11 mouse cellular contexts compared by ENCODE assay signal in genomic region chr12:80833541-80833940, GRCm38 (mm10). TPM values are rescaled to one million over a fixed set of nuclear protein-coding genes. Genes with fewer than 3 reads are reported as not detected.
DNase-seq lines count a peak whose midpoint lies in the region; ATAC-seq lines count a peak whose summit lies in the region.
"Had no signal": no experiment of that assay in that cellular context is flagged by ENCODE, and none has a peak within 500 bp of the region (broad histone marks: within the 10 kb centered on the region; RNA-seq: fewer than 3 reads in every experiment).

No protein-coding gene starts in this region.

- 20% methylated on average over 2 of the region's 2 CpGs for WGBS in heart, embryonic 15.5 days
- WGBS in forebrain, embryonic 16.5 days, result 54% methylated on average over 2 of the region's 2 CpGs

- peaks cover 43% of the 10 kb centered on the region for H3K4me1 ChIP-seq in heart, embryonic 15.5 days (replicated peaks)
- H3K4me1 ChIP-seq in forebrain, embryonic 16.5 days (replicated peaks; ENCODE audit: control insufficient read depth, insufficient read depth, low read length), result 0 out of 2 replicates have a peak, but pooled peaks cover 3% of the 10 kb centered on the region

- no peaks in the 10 kb centered on the region for H3K9me3 ChIP-seq in heart, embryonic 15.5 days (replicated peaks)
- no peaks in the 10 kb centered on the region for H3K9me3 ChIP-seq in forebrain, embryonic 16.5 days (ENCODE audit: control insufficient read depth, low read length)
- H3K9me3 ChIP-seq: forebrain, embryonic 15.5 days; neural tube, embryonic 15.5 days had no signal

- ATAC-seq in heart, embryonic 15.5 days (replicated peaks; ENCODE audit: insufficient number of reproducible peaks, insufficient read depth, low FRiP score, low read depth), result no peak
- ATAC-seq in monocyte, adult 5-6 weeks (replicated peaks; ENCODE audit: insufficient number of reproducible peaks, low FRiP score, low TSS enrichment, poor library complexity, severe bottlenecking), result peak; percentile 68
- ATAC-seq in forebrain, embryonic 16.5 days, result no peak
- ATAC-seq: forebrain, embryonic 15.5 days; hindbrain, embryonic 16.5 days had no signal

- H3K27me3 ChIP-seq in heart, embryonic 15.5 days, result no peaks in the 10 kb centered on the region
- H3K27me3 ChIP-seq in forebrain, embryonic 16.5 days (replicated peaks; ENCODE audit: control insufficient read depth, insufficient read depth, low read length), result no peaks in the 10 kb centered on the region
- H3K27me3 ChIP-seq: forebrain, embryonic 15.5 days; neural tube, embryonic 15.5 days had no signal

- DNase-seq in layer of hippocampus, adult 9-11 months, result peak; percentile 62
- no peak for DNase-seq in layer of hippocampus, adult 9-10 months (ENCODE audit: low spot score)
- peak; percentile 57 for DNase-seq in T-cell, adult 2 months (ENCODE audit: low spot score)
- DNase-seq in retina, postnatal 1 day, result no peak
- DNase-seq in right cerebral cortex, adult 18-20 months, result no peak

- H3K27ac ChIP-seq in heart, embryonic 15.5 days, result peak overlapping the region; percentile 43
- no peak overlapping the region for H3K27ac ChIP-seq in forebrain, embryonic 16.5 days (ENCODE audit: low read length)
- H3K27ac ChIP-seq: forebrain, embryonic 15.5 days; neural tube, embryonic 15.5 days had no signal

- H3K9ac ChIP-seq in heart, embryonic 15.5 days, result no peak overlapping the region
- no peak overlapping the region for H3K9ac ChIP-seq in forebrain, embryonic 16.5 days (replicated peaks; ENCODE audit: low read depth, low read length)
- H3K9ac ChIP-seq: forebrain, embryonic 15.5 days; neural tube, embryonic 15.5 days had no signal

- no peak overlapping the region for H3K4me2 ChIP-seq in heart, embryonic 15.5 days
- no peak overlapping the region for H3K4me2 ChIP-seq in forebrain, embryonic 16.5 days (ENCODE audit: low read length)
- H3K4me2 ChIP-seq: forebrain, embryonic 15.5 days; neural tube, embryonic 15.5 days had no signal

- H3K36me3 ChIP-seq in heart, embryonic 15.5 days, result no peaks in the 10 kb centered on the region
- no peaks in the 10 kb centered on the region for H3K36me3 ChIP-seq in forebrain, embryonic 16.5 days (ENCODE audit: control insufficient read depth, insufficient read depth)
- H3K36me3 ChIP-seq: forebrain, embryonic 15.5 days; neural tube, embryonic 15.5 days had no signal

- no peak overlapping the region for H3K4me3 ChIP-seq in heart, embryonic 15.5 days
- no peak overlapping the region for H3K4me3 ChIP-seq in forebrain, embryonic 16.5 days (replicated peaks; ENCODE audit: low read length)
- H3K4me3 ChIP-seq: forebrain, embryonic 15.5 days; neural tube, embryonic 15.5 days had no signal

RNA-seq across cellular contexts. Expression of gene Susd6, which starts 43.2 kb away (rescaled TPM):
- polyA plus RNA-seq in heart, embryonic 15.5 days (2015; fragmentation: Nextera tagmentation; extraction: Ambion mirVana), result 16.4 and 19.6 TPM in 2 replicates
- 49.0 to 81.1 TPM (median 52.5 TPM) in 3 replicates for total RNA-seq in monocyte, adult 5-6 weeks (2017)
- polyA plus RNA-seq in forebrain, embryonic 16.5 days (2015; fragmentation: Nextera tagmentation; extraction: Ambion mirVana), result 14.3 and 14.4 TPM in 2 replicates

Comparison
In these comparisons a context has a peak if more than half of its experiments do, and no peak if none do; other contexts are left out.
1. DNase-seq: peak in layer of hippocampus, adult 9-11 months (single experiment) and T-cell, adult 2 months (single experiment); none in layer of hippocampus, adult 9-10 months (single experiment), retina, postnatal 1 day (single experiment) and right cerebral cortex, adult 18-20 months (single experiment).